Mouse (Mus musculus): ENCODE results near the gene Sirt3. TPM values are rescaled to one million over a fixed set of nuclear protein-coding genes. Genes with fewer than 3 reads are reported as not detected.

Sirt3 gene
- polyA plus RNA-seq, 1 experiment: 20.4 TPM

GRCm38 (mm10) chr7:140831447-140831846, 50.7 kb downstream of the Sirt3 start:
- Histone ChIP-seq H3K36me3 (ENCODE audit: control insufficient read depth, insufficient read depth, low read length) (no peaks in the 10 kb centered on the region), H3K4me3 (ENCODE audit: low read depth, low read length) (no peak overlapping the region), H3K4me1 (ENCODE audit: control insufficient read depth, insufficient read depth, insufficient read length, low read length) (peaks cover 15% of the 10 kb centered on the region), H3K27me3 (ENCODE audit: control insufficient read depth, insufficient read depth, low read length) (no peaks in the 10 kb centered on the region), H3K27ac (ENCODE audit: insufficient read depth, low read depth, low read length) (no peak overlapping the region)
- 31% methylated on average over 6 of the region's 6 CpGs for WGBS
- TF ChIP-seq POLR2A (IDR thresholded peaks at IDR 0.05; ENCODE audit: low read depth, low read length) (no peak), CTCF (IDR thresholded peaks at IDR 0.05; ENCODE audit: extremely low read depth, insufficient read length, insufficient replicate concordance, low read depth, low read length) (no peak)

DNA sequence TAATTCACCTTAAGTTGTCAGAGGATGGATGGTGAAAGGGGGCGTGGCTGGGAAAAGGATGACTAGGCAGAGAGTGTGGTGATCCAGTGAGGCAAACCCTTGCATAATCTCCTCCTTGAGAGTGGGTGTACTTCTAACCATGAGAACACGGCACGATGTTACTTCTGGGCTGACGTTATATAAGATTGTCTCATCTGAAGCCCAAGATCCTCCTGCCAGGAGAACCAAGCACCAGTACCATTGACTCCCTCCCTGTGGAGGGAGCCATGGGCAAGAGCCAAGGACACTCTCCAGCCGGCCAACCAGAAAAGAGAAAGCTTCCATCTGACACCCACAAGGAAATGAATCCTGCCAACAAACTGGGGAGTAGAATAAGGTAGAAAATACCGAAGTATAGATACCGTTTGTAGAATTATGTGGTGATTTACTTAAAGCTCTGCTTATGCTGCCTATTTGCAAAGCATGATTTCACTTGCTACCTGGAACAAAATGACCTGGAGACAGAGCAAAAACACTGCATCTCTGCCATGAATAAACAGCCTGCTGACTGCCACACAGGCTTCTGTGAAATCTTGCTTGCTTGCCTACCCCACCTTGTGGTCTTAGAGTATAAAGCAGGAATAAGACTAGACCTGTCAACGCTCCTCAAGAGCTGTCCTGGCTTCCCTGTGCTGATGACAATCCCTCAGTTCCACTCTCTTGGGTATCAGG, 53.8 kb downstream of the Sirt3 start:
- no peaks in the 10 kb centered on the region for H3K36me3 ChIP-seq (ENCODE audit: control insufficient read depth, insufficient read depth, low read length)
- no peaks in the 10 kb centered on the region for H3K27me3 ChIP-seq (ENCODE audit: control insufficient read depth, insufficient read depth, low read length)
- WGBS: 7% methylated on average over 8 of the region's 8 CpGs
- H3K27ac ChIP-seq (ENCODE audit: insufficient read depth, low read depth, low read length): no peak overlapping the region
- H3K4me1 ChIP-seq (ENCODE audit: control insufficient read depth, insufficient read depth, insufficient read length, low read length): peaks cover 6% of the 10 kb centered on the region; the same call in 1 of the 2 replicates
- peak overlapping the region; percentile 16; the same call in 1 of the 2 replicates for H3K4me3 ChIP-seq (ENCODE audit: low read depth, low read length)
- TF ChIP-seq CTCF (IDR thresholded peaks at IDR 0.05; ENCODE audit: extremely low read depth, insufficient read length, insufficient replicate concordance, low read depth, low read length) (peak; percentile 18; the same call in 1 of the 2 replicates), POLR2A (IDR thresholded peaks at IDR 0.05; ENCODE audit: low read depth, low read length) (no peak)

- no peak overlapping the region for H3K27ac ChIP-seq (ENCODE audit: insufficient read depth, low read depth, low read length)
- TF ChIP-seq POLR2A (IDR thresholded peaks at IDR 0.05; ENCODE audit: low read depth, low read length) (no peak), CTCF (IDR thresholded peaks at IDR 0.05; ENCODE audit: extremely low read depth, insufficient read length, insufficient replicate concordance, low read depth, low read length) (no peak)
- no peaks in the 10 kb centered on the region; the same call in 1 of the 2 replicates for H3K27me3 ChIP-seq (ENCODE audit: control insufficient read depth, insufficient read depth, low read length)
- no peaks in the 10 kb centered on the region for H3K36me3 ChIP-seq (ENCODE audit: control insufficient read depth, insufficient read depth, low read length)
- H3K4me1 ChIP-seq (ENCODE audit: control insufficient read depth, insufficient read depth, insufficient read length, low read length): peaks cover 3% of the 10 kb centered on the region
- WGBS: 88% methylated on average over 4 of the region's 4 CpGs
- H3K4me3 ChIP-seq (ENCODE audit: low read depth, low read length): no peak overlapping the region
Observed at GRCm38 (mm10) chr7:140822731-140823130, 59.4 kb downstream of the Sirt3 start.

- TF ChIP-seq POLR2A (IDR thresholded peaks at IDR 0.05; ENCODE audit: low read depth, low read length): no peak
- TF ChIP-seq CTCF (IDR thresholded peaks at IDR 0.05; ENCODE audit: extremely low read depth, insufficient read length, insufficient replicate concordance, low read depth, low read length): no peak
- 6% methylated on average over 21 of the region's 21 CpGs for WGBS
- peaks cover 3% of the 10 kb centered on the region for H3K4me1 ChIP-seq (ENCODE audit: control insufficient read depth, insufficient read depth, insufficient read length, low read length)
- peak within 1 kb of the TSS; percentile 59 for H3K4me3 ChIP-seq (ENCODE audit: low read depth, low read length)
- no peaks in the 10 kb centered on the region for H3K36me3 ChIP-seq (ENCODE audit: control insufficient read depth, insufficient read depth, low read length)
- H3K27ac ChIP-seq (ENCODE audit: insufficient read depth, low read depth, low read length): no peak within 1 kb of the TSS
- H3K27me3 ChIP-seq (ENCODE audit: control insufficient read depth, insufficient read depth, low read length): no peaks in the 10 kb centered on the region; the same call in 1 of the 2 replicates
Observed at GRCm38 (mm10) chr7:140821653-140822329, 60.3 kb downstream of the Sirt3 start, which contains the start of gene Zfp941. Gene Zfp941, minus strand, starts transcription at chr7:140822178.

DNA sequence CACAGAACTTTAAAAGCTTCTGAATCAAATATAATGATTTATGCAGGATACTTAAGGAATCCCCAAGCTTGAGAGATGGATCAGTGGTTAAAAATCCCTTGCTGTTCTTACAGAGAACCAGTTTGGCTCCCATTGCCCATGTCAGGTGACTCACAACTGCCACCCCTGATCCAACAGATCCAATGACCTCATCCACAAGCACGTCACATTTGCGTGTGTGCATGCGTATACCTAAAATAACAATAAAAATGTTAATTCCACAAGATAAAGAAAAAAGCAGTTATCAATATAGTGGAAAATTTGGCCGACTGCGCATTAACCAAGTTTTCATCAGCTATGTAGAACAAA, 60.8 kb downstream of the Sirt3 start:
- H3K27me3 ChIP-seq (ENCODE audit: control insufficient read depth, insufficient read depth, low read length): no peaks in the 10 kb centered on the region; the same call in 1 of the 2 replicates
- peaks cover 3% of the 10 kb centered on the region for H3K4me1 ChIP-seq (ENCODE audit: control insufficient read depth, insufficient read depth, insufficient read length, low read length)
- no peak overlapping the region for H3K4me3 ChIP-seq (ENCODE audit: low read depth, low read length)
- 54% methylated on average over 5 of the region's 5 CpGs for WGBS
- H3K27ac ChIP-seq (ENCODE audit: insufficient read depth, low read depth, low read length): no peak overlapping the region
- H3K36me3 ChIP-seq (ENCODE audit: control insufficient read depth, insufficient read depth, low read length): no peaks in the 10 kb centered on the region
- TF ChIP-seq POLR2A (IDR thresholded peaks at IDR 0.05; ENCODE audit: low read depth, low read length) (no peak), CTCF (IDR thresholded peaks at IDR 0.05; ENCODE audit: extremely low read depth, insufficient read length, insufficient replicate concordance, low read depth, low read length) (no peak)

GRCm38 (mm10) chr7:140820173-140820572, 61.9 kb downstream of the Sirt3 start:
- peaks cover 3% of the 10 kb centered on the region for H3K4me1 ChIP-seq (ENCODE audit: control insufficient read depth, insufficient read depth, insufficient read length, low read length)
- no peak overlapping the region for H3K27ac ChIP-seq (ENCODE audit: insufficient read depth, low read depth, low read length)
- H3K27me3 ChIP-seq (ENCODE audit: control insufficient read depth, insufficient read depth, low read length): no peaks in the 10 kb centered on the region; the same call in 1 of the 2 replicates
- H3K36me3 ChIP-seq (ENCODE audit: control insufficient read depth, insufficient read depth, low read length): no peaks in the 10 kb centered on the region
- TF ChIP-seq CTCF (IDR thresholded peaks at IDR 0.05; ENCODE audit: extremely low read depth, insufficient read length, insufficient replicate concordance, low read depth, low read length) (no peak), POLR2A (IDR thresholded peaks at IDR 0.05; ENCODE audit: low read depth, low read length) (no peak)
- WGBS: 52% methylated on average over 4 of the region's 4 CpGs
- H3K4me3 ChIP-seq (ENCODE audit: low read depth, low read length): no peak overlapping the region

Other genes starting within 250 kb of the Sirt3 start
- gene Olfr53, start 235.9 kb downstream of the Sirt3 start, polyA plus RNA-seq (2012; rRNA removed): not detected in 2 replicates
- not detected in 2 replicates for gene Olfr539, start 222.4 kb downstream of the Sirt3 start, polyA plus RNA-seq (2012; rRNA removed)
- not detected in 2 replicates for gene Olfr45, start 200.4 kb downstream of the Sirt3 start, polyA plus RNA-seq (2012; rRNA removed)
- not detected in 2 replicates for gene Olfr541, start 185.0 kb downstream of the Sirt3 start, polyA plus RNA-seq (2012; rRNA removed)
- gene Cyp2e1, start 118.6 kb downstream of the Sirt3 start, polyA plus RNA-seq (2012; rRNA removed): 0.09 and 0.13 TPM in 2 replicates
- not detected in 2 replicates for gene Syce1, start 94.5 kb downstream of the Sirt3 start, polyA plus RNA-seq (2012; rRNA removed)
- gene Zfp941, start 60.1 kb downstream of the Sirt3 start, polyA plus RNA-seq (2012; rRNA removed): not detected in 2 replicates
- gene Urah, start 47.3 kb downstream of the Sirt3 start, polyA plus RNA-seq (2012; rRNA removed): 36.7 and 37.3 TPM in 2 replicates
- not detected in 2 replicates for gene Scgb1c1, start 36.8 kb downstream of the Sirt3 start, polyA plus RNA-seq (2012; rRNA removed)
- gene Odf3, start 34.5 kb downstream of the Sirt3 start, polyA plus RNA-seq (2012; rRNA removed): not detected in 2 replicates
- gene Gm45785, start 26.0 kb downstream of the Sirt3 start, polyA plus RNA-seq (2012; rRNA removed): not detected in 2 replicates
- 47.5 and 95.5 TPM in 2 replicates for gene Ric8a, start 25.4 kb downstream of the Sirt3 start, polyA plus RNA-seq (2012; rRNA removed)
- gene Bet1l, start 24.7 kb downstream of the Sirt3 start, polyA plus RNA-seq (2012; rRNA removed): 10.4 and 17.1 TPM in 2 replicates
- gene Psmd13, start 341 bp downstream of the Sirt3 start, polyA plus RNA-seq (2012; rRNA removed): 33.5 and 55.7 TPM in 2 replicates
- 1.1 and 1.2 TPM in 2 replicates for gene Cox8b, start 18.1 kb upstream of the Sirt3 start, polyA plus RNA-seq (2012; rRNA removed)
- 45.0 and 110 TPM in 2 replicates for gene Nlrp6, start 38.6 kb upstream of the Sirt3 start, polyA plus RNA-seq (2012; rRNA removed)
- 10.8 and 15.1 TPM in 2 replicates for gene Pgghg, start 59.1 kb upstream of the Sirt3 start, polyA plus RNA-seq (2012; rRNA removed)
- 0.56 and 0.87 TPM in 2 replicates for gene Ifitm5, start 68.0 kb upstream of the Sirt3 start, polyA plus RNA-seq (2012; rRNA removed)
- 1.1 TPM in 1 of 2 replicates, not detected in the other for gene Gm45717, start 73.6 kb upstream of the Sirt3 start, polyA plus RNA-seq (2012; rRNA removed)
- 263 and 363 TPM in 2 replicates for gene Ifitm2, start 73.7 kb upstream of the Sirt3 start, polyA plus RNA-seq (2012; rRNA removed)
- gene Ifitm1, start 84.9 kb upstream of the Sirt3 start, polyA plus RNA-seq (2012; rRNA removed): 107 and 120 TPM in 2 replicates
- 101 and 147 TPM in 2 replicates for gene Ifitm3, start 128.5 kb upstream of the Sirt3 start, polyA plus RNA-seq (2012; rRNA removed)
- 2.5 and 3.1 TPM in 2 replicates for gene Ifitm6, start 135.6 kb upstream of the Sirt3 start, polyA plus RNA-seq (2012; rRNA removed)
- not detected in 2 replicates for gene Gm17387, start 146.8 kb upstream of the Sirt3 start, polyA plus RNA-seq (2012; rRNA removed)
- 5.4 and 15.8 TPM in 2 replicates for gene B4galnt4, start 178.8 kb upstream of the Sirt3 start, polyA plus RNA-seq (2012; rRNA removed)
- gene Pkp3, start 195.9 kb upstream of the Sirt3 start, polyA plus RNA-seq (2012; rRNA removed): 87.5 and 236 TPM in 2 replicates
- 19.8 and 38.3 TPM in 2 replicates for gene Sigirr, start 218.3 kb upstream of the Sirt3 start, polyA plus RNA-seq (2012; rRNA removed)
- gene Ano9, start 235.5 kb upstream of the Sirt3 start, polyA plus RNA-seq (2012; rRNA removed): 38.2 and 74.3 TPM in 2 replicates
- gene Ptdss2, start 240.1 kb upstream of the Sirt3 start, polyA plus RNA-seq (2012; rRNA removed): 17.5 and 26.3 TPM in 2 replicates

All from small intestine, adult 2 months (tissue).